Mouse (Mus musculus) adrenal gland, adult 8-10 months (tissue): ENCODE results near the gene Serpinf1. TPM values are rescaled to one million over a fixed set of nuclear protein-coding genes. Genes with fewer than 3 reads are reported as not detected.
"Not testable (repeated sequence)": the region's sequence is repeated elsewhere in the genome, so short reads cannot be mapped to it uniquely, and the experiment has no call there.

ENCODE experiments used
- DNase-seq: peaks from one replicate; pipeline ENCODE4 v3.0.0; 2022
- total RNA-seq, 4 experiments: library from RNA; stranded (reverse); gene quantifications; 2 replicates each; pipeline ENCODE4 v1.2.4; 2022

Gene Serpinf1
- 10 to 100 TPM in 3 of 4 experiments, 1 to 10 TPM in 1; 9.0 to 31.5 (median 14.5) TPM for total RNA-seq

DNA sequence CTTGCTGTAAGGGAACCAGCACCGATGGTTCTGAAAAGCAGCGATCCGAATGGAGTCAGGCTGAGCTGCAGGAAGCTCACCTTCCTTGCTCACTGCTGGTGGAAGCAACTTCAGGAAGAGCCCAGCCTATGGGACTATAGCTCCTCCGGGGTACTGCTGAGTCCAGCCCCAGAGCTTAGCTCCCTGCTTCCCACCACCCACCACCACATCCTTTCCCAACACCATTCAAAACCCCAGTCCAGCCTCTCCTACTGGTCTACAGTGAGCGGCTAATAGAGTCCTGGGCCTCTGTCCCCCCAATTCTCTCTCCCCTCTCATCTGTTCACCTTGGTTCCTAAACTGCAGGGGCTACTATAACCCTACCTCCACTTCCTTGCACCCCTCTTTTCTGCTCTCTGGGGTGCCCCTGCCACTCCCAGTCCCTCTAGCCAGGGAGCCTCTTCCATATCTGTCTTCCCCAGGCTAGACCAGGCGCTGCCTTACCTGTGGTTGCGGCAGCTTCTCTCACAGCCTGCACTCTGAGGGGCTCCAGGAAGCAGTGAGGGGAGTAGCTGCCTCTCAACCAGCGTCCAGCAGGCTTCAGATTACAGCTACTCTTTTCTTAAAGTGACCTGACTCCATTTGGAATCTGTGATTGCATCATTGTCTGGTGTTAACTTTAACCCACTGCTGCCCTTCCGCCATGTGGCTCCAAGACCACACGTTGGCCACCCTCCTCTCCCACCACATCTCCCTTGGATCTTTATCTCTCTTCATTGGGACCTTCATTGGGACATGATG, at the start of gene Serpinf1:
TSS of gene Serpinf1 (minus strand) at position 689 of the 780 bp plus-strand sequence.
- DNase-seq = no peak

- no peak for DNase-seq
These were observed 48.2 kb upstream of the Serpinf1 start for GRCm38 (mm10) chr11:75470675-75471074.

GRCm38 (mm10) chr11:75469261-75469660, 46.8 kb upstream of the Serpinf1 start:
- no peak for DNase-seq

DNA sequence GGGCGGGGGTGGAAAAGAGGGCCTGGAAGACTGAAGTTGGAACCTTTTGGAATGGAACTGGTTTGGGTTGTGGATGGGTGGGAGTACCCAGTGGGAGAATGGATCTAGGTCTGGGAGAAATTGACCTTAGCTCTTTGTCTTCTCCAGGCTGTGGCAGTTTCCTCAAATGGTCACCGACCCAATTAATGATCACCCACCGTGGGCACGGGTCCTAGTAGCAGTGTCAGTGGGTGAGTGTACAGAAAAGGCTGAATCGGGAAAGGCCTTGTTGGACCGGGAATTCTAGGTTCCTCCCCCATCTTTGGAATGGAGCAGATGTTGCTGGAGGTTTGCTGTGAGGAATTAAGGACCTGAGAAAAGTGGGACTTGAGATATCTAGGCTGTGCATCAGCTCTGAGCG, 45.9 kb upstream of the Serpinf1 start:
- no peak for DNase-seq

GRCm38 (mm10) chr11:75467512-75468215, 45.2 kb upstream of the Serpinf1 start:
- DNase-seq = peak; percentile 74

DNA sequence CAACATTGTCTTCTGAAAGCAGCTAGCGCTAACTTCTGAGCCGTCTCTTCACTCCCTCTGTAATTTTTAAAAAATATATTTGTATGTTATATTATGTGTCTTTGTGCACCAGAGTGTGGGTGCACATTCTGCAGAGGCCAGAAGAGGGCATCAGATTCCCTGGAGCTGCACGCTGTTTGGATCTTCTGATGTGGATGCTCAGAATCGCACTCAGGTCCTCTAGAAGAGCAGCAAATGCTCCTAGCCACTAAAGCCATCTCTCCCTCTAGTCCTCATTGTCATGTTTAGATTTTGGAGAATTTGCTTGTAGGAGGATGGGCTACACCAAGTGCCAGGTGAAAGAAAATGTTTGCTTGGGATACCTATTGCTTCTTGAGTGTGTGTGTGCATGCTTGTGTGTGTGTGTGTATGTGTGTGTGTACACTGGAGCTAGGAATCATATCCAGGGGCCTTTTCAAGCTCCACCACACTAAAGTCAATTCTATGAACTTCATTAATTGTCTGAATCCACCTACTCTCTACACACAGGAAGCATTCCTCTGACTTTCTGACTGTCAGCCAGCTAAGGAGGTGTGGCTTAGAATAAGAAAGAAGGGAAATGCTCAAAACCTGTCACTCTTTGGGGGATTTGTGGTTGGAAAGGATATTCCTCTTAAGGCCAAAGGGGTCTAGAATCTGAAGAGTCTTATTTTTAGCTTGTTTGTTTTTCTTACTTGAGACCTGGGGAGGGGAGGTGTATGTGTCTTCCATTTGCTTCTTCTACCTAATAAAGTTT, 44.4 kb upstream of the Serpinf1 start:
- no peak for DNase-seq

- DNase-seq = no peak
These were observed 42.5 kb upstream of the Serpinf1 start for GRCm38 (mm10) chr11:75465051-75465450.

- no peak for DNase-seq
These were observed 41.9 kb upstream of the Serpinf1 start for GRCm38 (mm10) chr11:75464417-75464816.

DNA sequence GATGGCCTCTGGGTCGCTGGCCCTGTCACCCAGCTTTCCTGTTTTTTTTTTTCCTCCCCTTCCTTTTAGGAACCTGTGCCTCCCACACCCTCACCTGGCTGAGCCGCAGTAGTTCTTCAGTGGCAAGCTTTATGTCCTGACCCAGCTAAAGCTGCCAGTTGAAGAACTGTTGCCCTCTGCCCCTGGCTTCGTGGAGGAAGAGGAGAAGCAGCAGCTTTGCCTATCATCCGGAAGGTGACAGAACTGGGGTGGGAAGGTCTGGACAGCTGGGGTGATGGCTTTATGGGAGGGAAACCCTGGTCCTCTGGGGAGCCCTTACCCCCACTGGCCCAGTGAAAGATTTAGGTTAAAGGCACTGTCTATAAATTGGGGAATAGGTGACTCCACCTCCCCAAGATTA, 41.1 kb upstream of the Serpinf1 start:
- DNase-seq = no peak

DNA sequence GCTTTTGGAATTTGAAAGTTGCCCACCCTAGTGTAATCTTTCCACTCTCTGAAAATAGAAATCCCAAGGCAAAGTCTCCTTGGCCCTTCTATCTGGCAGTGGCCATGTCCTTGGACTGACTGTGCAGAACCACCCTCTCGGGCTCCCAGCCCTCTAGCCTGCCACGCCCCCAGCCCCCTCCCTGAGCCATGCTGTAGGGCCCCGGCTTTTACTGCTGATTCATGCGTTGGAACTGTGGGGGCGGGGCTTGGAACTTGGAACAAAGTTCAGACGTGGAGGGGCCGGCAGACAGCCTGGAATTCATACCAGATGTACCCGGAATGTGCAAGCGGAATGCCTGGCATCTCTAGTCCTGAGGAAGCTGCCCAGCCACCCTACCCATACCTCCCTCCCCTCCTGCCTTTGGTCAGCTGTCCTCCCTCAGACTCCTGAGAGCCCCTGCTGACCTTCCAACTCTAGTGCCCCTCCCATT, 40.4 kb upstream of the Serpinf1 start:
- peak; percentile 95 for DNase-seq

DNA sequence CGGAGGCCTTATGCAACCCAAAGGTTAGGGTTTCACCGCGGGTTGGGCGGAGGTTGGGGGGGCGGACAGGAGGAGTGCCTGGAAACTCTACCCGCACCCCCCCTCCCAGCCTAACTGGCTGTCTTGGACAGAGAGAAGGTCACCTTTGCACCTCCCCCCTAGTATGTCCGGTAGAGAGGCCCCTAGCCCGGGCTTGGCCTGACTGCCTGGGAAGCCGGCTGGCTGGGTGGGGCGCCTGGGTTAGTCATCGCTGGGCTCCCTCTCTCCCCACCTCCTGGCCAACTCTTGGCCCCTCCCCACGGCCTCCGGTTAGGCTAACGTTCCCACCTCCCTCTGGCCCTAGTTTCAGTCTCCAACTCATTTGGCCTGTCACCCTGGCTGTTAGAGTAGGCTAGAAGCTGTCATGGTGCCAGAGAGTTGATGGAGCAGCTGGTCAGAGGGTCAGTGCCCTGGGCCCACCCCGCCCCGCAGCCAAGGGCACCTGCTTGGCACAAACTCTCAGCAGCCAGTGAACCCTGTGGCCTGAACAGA, 39.8 kb upstream of the Serpinf1 start:
- peak; percentile 93 for DNase-seq

DNA sequence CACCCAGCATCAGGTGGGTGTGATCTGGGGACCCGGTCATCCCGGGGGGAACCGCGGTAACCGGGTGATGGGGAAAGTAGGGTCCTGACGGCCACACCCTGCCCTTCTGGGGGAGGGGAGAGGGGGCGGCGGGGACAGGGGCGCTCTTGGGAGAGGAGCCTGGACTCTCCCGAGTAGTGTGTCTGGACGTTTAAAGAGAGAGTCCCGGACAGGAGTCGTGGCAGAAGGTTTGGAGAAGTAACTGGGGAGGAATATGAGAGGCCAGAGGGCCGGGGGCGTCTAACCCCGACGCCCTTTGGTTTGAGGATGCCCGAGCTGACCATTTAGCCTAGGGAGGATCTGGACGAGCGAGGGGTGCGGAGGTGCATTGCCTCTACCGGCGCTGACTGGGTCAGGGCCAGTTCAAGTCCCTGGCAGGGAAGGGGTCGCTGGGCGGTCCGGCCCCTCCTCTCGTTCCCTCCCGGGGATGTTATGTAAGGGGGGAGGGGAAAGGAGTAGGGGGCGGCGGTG, 39.3 kb upstream of the Serpinf1 start:
- DNase-seq = no peak

DNA sequence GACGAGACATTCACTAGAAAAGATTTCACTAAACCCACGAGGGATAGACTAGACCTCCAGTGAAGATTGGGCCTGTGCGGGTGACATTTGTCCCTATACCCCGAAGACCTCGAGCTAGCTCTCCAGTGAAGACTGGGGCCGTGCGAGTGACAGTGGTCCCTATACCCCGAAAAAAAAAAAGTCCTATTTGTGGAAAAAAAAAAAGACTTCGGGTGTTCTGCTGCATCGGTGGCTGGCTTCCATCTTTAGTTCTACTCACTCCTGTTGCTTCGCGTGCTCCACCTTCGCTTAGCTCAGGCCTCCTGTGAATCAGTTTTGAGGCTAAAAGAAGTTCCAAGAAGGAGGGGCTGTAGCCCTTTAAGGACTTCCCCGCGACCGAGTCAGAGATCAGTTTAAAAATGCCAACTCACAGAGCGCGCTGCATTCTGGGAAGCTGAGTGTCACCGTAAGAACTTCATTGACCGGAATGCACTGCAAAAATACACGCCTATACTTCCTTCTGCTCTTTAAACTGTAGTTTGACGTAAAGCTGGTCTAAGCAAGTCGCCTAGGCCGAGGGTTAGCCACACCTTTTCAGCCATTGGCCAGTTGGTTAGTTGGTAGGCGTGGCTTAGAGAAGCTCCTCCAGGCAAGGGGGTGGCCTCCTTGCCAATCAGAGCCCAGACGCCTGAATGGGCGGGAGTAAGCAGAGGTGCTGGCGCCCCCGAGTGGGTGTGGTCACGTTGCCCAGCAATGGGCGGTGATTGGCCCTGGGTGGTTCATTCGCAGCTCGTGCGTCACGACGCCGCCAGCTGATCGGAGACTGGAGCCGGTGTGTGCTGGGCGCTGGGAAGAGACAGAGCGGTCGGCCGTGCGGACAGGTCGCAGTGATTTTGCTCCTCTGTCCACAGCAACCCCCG, 38.6 kb upstream of the Serpinf1 start, which contains the start of gene Tlcd2:
TSS of gene Tlcd2 (plus strand) at position 872 of the 899 bp plus-strand sequence.
- DNase-seq = peak; percentile 100

GRCm38 (mm10) chr11:75460103-75460843, 37.8 kb upstream of the Serpinf1 start:
- DNase-seq = peak; percentile 93

DNA sequence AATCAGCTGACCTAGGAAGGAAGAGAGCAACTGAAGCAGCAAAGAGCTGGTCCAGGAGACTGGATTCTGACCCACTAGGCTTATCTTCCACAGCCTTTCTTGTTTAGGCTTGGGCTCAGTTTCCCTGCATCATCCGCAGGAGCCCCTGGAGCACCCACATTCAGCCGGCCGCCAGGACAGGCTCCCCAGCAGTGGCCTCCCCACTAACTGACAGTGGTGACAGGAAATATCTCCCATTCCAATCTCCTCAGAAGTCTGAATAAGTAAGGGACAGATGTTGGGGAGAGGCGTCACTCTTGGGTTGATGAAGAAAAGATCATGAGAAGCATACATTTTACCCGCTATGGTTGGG, 37.2 kb upstream of the Serpinf1 start:
- DNase-seq = no peak

- DNase-seq = peak; percentile 58
These were observed 36.7 kb upstream of the Serpinf1 start for GRCm38 (mm10) chr11:75459141-75459711.

GRCm38 (mm10) chr11:75458628-75459041, 36.1 kb upstream of the Serpinf1 start:
- DNase-seq = no peak

DNA sequence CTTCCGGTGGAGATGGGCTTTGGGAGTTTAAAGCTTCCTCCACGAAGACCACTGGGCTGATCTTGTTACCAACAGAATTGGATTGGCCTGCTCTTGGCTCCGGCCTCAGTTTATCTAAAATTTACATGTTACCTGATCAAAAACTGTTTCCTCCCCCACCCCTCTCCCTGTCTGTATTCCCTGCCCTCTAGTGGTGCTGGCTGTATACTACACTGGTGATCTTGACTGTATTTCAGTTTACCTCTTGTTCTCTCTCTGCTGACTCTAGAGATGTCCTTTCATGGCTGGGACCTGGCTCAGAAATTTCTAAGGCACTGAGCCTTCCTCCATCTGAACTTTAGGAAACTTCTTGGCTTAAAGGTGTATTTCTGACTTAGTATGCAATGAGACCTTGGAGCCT, 35.7 kb upstream of the Serpinf1 start:
- DNase-seq = no peak

GRCm38 (mm10) chr11:75456440-75456871, 34.0 kb upstream of the Serpinf1 start:
- DNase-seq = no peak

DNA sequence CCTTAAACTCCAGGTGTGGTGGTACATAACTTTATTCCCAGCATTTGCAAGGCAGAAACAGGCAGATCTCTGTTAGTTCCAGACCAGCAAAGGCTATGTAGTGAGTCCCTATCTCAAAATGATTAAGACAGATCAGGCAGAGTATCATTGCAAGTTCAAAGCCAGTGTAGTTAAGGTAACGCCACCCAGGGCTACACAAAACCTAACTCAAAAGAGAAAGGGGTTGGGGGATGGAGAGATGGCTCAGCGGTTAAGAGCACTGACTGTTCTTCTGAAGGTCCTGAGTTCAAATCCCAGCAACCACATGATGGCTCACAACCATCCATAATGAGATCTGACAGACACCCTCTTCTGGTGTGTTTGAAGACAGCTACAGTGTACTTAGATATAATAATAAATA, 33.5 kb upstream of the Serpinf1 start:
- not testable (repeated sequence) for DNase-seq
